Mouse (Mus musculus) lung, embryonic 16.5 days (tissue): ENCODE results near the gene Cxcl2. TPM values are rescaled to one million over a fixed set of nuclear protein-coding genes. Genes with fewer than 3 reads are reported as not detected.

Experiments used
- ATAC-seq: fragments of 200-750 bp; cut with Nextera tagmentation; 2 replicates; pipeline ENCODE4 v1.8.0; 2017; ENCODE audit warnings: low read depth, mild to moderate bottlenecking, moderate library complexity
- H3K27ac ChIP-seq: fragments of 300-500 bp; sonication (generic); 2 replicates; pipeline ENCODE4 v1.5.1; 2014; ENCODE audit warnings: mild to moderate bottlenecking, control low read depth, low read length
- H3K27me3 ChIP-seq: fragments of 300-500 bp; sonication (generic); 2 replicates; pipeline ENCODE4 v1.6.1; 2014; ENCODE audit warnings: low read depth, low read length, mixed read lengths; ENCODE audit not compliant: control insufficient read depth, insufficient read depth
- H3K36me3 ChIP-seq: fragments of 300-500 bp; sonication (generic); 2 replicates; pipeline ENCODE4 v1.6.1; 2014; ENCODE audit warnings: low read length; ENCODE audit not compliant: control insufficient read depth, insufficient read depth
- H3K4me1 ChIP-seq: fragments of 300-500 bp; sonication (generic); replicated peaks from 2 replicates; pipeline ENCODE4 v1.6.1; 2014; ENCODE audit warnings: low read length, mixed read lengths; ENCODE audit not compliant: control insufficient read depth, insufficient read depth
- H3K4me2 ChIP-seq: fragments of 300-500 bp; sonication (generic); 2 replicates; pipeline ENCODE4 v1.6.1; 2014; ENCODE audit warnings: low read depth, low read length, control low read depth
- H3K4me3 ChIP-seq: fragments of 300-500 bp; sonication (generic); 2 replicates; pipeline ENCODE4 v1.5.1; 2014; ENCODE audit warnings: mild to moderate bottlenecking, low read length, control low read depth
- H3K9ac ChIP-seq: fragments of 300-500 bp; sonication (generic); 2 replicates; pipeline ENCODE4 v1.6.1; 2014; ENCODE audit warnings: low read length, control low read depth
- H3K9me3 ChIP-seq: fragments of 300-500 bp; sonication (generic); 2 replicates; pipeline ENCODE4 v1.6.1; 2016; ENCODE audit warnings: low read length; ENCODE audit not compliant: control insufficient read depth
- WGBS: fragments of 180-500 bp; shearing (Covaris S2); extraction: QIAGEN DNeasy Blood & Tissue Kit; methylation state at CpG from one replicate; pipeline ENCODE4 v1.1.7; 2014; 5-methylcytosine and 5-hydroxymethylcytosine counted together
- polyA plus RNA-seq: library from polyadenylated mRNA; unstranded; fragments of >200 nt; fragmentation: Nextera tagmentation; extraction: Ambion mirVana; gene quantifications from 2 replicates; pipeline ENCODE4 v1.2.1, GENCODE M21; 2015

The Cxcl2 gene
- polyA plus RNA-seq, 1 experiment from 2014 or later: not detected

DNA sequence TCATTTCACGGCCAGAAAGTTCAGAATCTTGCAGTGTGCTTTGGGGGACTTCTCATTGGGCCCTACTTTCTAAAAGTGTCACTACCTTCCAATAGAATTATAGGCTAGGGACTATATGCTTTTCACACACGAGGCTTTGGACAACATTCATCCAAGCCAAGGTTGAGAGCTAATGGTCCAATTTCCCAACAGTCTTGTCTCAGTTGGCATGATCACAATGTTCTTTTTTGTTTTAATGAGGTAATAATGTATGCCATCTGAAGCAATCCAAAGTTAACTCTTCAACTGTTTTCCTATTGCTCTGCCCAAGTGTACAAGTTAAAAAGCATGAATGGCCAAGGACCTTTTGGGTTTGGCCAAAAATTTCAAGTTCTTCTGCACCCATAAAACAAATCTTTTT lies 15.8 kb downstream of the Cxcl2 start:
- Histone ChIP-seq H3K9me3 (no peaks in the 10 kb centered on the region), H3K36me3 (no peaks in the 10 kb centered on the region), H3K27ac (no peak overlapping the region), H3K4me1 (no peaks in the 10 kb centered on the region), H3K27me3 (no peaks in the 10 kb centered on the region), H3K4me2 (no peak overlapping the region), H3K9ac (no peak overlapping the region), H3K4me3 (no peak overlapping the region)
- 70% methylated on average over 2 of the region's 2 CpGs for WGBS
- no peak for ATAC-seq

DNA sequence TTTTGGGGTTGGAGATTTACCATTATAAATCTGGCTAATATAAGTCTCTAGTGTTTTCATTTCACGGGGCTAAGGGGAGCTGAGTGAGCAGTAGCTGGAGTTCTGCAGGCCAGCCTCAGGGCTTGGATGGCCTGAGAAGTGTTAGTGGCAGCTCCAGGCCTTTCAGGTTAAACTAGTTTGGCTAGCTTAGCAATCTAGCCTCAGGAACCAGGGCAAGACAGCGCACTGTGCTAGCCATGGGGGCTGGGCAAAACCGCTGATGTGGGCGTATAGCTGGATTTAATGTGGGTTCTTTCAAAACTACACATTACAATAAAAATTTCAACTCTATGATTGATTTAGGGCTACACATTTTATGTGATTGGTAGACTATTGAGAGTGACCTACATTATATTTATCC lies 19.3 kb downstream of the Cxcl2 start:
- no peak overlapping the region for H3K27ac ChIP-seq
- no peak overlapping the region for H3K9ac ChIP-seq
- no peak for ATAC-seq
- no peak overlapping the region for H3K4me2 ChIP-seq
- no peaks in the 10 kb centered on the region for H3K36me3 ChIP-seq
- 68% methylated on average over 4 of the region's 4 CpGs for WGBS
- H3K27me3 ChIP-seq: no peaks in the 10 kb centered on the region
- no peak overlapping the region for H3K4me3 ChIP-seq
- no peaks in the 10 kb centered on the region for H3K4me1 ChIP-seq
- H3K9me3 ChIP-seq: no peaks in the 10 kb centered on the region

DNA sequence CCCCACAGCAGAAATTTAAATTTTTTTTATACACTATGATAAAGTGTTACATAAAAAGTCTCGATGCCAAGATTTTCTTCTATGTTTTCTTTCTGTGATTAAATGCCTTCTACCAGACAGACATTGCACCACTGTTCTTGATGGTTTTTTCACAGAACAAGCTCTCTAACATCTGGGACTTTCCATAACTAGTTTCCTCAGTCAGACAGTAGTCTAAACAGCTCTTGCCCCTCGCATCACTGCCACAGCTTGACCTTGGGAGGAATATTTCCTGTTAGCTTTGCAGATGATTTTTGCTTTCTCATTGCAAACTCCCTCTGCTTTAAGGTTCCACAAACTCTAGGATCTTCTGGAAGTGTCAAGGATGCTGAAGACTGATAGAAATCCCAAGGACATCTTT lies 26.9 kb downstream of the Cxcl2 start:
- no peaks in the 10 kb centered on the region for H3K36me3 ChIP-seq
- peak overlapping the region; percentile 99 for H3K27ac ChIP-seq
- peak overlapping the region; percentile 97 for H3K9ac ChIP-seq
- 29% methylated on average over 2 of the region's 2 CpGs for WGBS
- peak; percentile 34; the same call in 1 of the 2 replicates for ATAC-seq
- peak overlapping the region; percentile 69 for H3K4me2 ChIP-seq
- H3K4me3 ChIP-seq: peak overlapping the region; percentile 69
- H3K4me1 ChIP-seq: peaks cover 10% of the 10 kb centered on the region; the same call in 1 of the 2 replicates
- H3K27me3 ChIP-seq: no peaks in the 10 kb centered on the region
- no peaks in the 10 kb centered on the region for H3K9me3 ChIP-seq

DNA sequence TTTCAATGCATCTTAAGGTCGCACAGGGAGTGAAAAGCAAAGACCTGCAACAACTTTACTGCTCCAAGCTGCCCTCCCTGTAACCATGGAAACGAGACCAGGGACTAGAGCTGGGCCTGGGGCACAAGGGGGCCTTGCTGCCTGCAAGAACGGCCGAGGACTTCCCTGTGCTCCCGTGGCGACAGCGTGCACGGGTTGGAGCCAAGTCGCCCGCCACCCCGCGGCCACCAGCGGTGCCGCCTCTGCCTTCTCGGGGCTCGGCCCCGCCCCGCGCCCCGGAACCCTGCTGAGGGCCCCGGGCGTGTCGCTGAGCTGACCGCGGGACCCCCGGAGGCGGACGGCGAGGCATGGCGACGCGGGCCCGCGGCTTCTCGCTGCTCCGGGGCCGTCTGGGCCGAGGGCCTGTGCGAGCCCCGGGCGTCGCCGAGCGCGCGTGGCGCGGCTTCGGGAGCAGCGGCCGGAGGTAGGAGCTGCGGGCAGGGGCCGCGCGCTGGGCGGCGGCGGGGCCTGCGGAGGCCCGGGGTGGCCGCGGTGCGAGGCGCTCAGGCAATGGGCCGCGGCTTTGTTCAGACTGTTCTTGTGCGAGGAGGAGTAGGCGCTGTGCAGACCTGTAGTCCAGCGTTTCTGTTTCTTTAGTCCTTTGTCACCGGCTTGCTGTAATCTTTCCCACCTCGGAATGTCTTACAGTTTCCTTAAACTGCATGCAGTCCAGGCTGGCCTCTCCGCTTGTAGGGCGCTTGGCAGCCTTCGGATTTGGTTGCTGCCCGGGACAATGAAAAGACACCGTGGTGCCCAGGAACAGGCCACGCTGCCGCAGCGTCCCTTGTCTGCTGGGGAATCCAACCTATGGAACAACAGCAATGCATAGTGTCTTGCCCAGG lies 27.5 kb downstream of the Cxcl2 start, which contains the start of gene Mthfd2l:
Gene Mthfd2l, plus strand, starts transcription at position 147 of the 881 bp plus-strand sequence.
- H3K9me3 ChIP-seq: no peaks in the 10 kb centered on the region
- peak within 1 kb of the TSS; percentile 97 for H3K9ac ChIP-seq
- under 1% methylated on average over 72 of the region's 79 CpGs for WGBS
- peak within 1 kb of the TSS; percentile 99 for H3K27ac ChIP-seq
- no peaks in the 10 kb centered on the region for H3K27me3 ChIP-seq
- H3K4me3 ChIP-seq: peak within 1 kb of the TSS; percentile 69
- H3K4me1 ChIP-seq: peaks cover 10% of the 10 kb centered on the region; the same call in 1 of the 2 replicates
- no peaks in the 10 kb centered on the region for H3K36me3 ChIP-seq
- ATAC-seq: peak; percentile 99
- H3K4me2 ChIP-seq: peak within 1 kb of the TSS; percentile 69

DNA sequence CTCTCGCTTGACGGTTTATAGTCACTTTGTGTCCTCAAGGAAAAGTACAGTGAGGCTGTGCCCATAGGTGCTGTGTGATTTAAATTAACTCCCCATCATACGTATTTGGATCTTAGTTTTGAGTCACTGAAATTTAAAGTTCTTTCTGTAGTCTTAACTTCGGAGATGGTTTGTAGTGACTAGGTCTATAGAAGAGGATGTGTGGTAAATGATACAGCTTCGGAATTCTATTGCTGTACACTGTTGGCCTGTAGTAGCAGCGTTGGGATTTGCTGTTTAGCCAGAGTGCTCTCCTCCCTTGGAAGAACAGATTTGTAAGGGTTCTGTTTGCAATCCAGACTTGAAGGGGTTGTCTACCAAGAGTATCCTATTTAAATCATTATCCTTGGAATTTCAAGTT lies 28.2 kb downstream of the Cxcl2 start:
- Histone ChIP-seq H3K27ac (peak overlapping the region; percentile 99), H3K27me3 (no peaks in the 10 kb centered on the region), H3K4me3 (peak overlapping the region; percentile 69), H3K4me1 (peaks cover 10% of the 10 kb centered on the region; the same call in 1 of the 2 replicates), H3K9me3 (no peaks in the 10 kb centered on the region), H3K36me3 (no peaks in the 10 kb centered on the region), H3K4me2 (peak overlapping the region; percentile 69), H3K9ac (peak overlapping the region; percentile 97)
- WGBS: 5% methylated on average over 6 of the region's 6 CpGs
- peak; percentile 30; the same call in 1 of the 2 replicates for ATAC-seq

DNA sequence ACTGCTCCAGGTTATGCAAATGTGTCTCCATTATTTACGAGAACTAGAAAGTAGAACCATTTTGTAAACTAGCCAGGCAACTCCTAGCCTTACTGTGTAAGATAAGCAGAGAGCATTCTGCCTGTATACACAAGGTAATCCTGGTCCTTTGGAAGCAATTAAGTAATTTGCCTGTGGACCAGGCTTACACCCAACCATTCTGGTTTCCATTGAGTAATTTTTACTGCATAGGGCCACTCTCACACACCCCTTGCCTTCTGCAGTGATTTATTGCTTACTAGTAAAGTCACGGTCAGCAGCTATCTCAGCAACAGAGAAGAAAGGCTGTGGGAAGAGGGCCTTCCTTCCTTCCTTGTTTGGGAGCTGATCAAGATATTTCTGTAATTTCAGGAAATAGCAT lies 33.0 kb downstream of the Cxcl2 start:
- Histone ChIP-seq H3K4me1 (peaks cover 6% of the 10 kb centered on the region; the same call in 1 of the 2 replicates), H3K27ac (no peak overlapping the region), H3K4me2 (no peak overlapping the region), H3K4me3 (no peak overlapping the region), H3K9me3 (no peaks in the 10 kb centered on the region), H3K36me3 (no peaks in the 10 kb centered on the region), H3K9ac (no peak overlapping the region), H3K27me3 (no peaks in the 10 kb centered on the region)
- 68% methylated on average over 2 of the region's 2 CpGs for WGBS
- no peak for ATAC-seq

DNA sequence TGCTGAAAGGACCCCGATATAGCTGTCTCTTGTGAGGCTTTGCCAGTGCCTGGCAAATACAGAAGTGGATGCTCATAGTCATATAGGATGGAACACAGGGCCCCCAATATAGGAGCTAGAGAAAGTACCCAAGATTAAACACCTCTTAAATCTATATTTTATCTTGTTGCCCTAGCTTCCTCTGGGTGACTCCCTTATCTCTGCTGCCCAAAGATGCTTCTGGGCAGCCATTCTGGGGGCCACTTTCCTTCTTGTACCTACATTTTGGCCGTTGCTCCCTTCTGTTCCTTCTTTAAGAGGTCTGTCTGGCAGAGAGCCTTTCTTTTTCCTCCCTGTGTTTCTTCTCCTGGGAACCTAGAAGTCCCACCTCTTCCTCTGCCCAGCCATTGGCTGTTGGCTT lies 41.8 kb downstream of the Cxcl2 start:
- Histone ChIP-seq H3K4me2 (no peak overlapping the region), H3K4me1 (no peaks in the 10 kb centered on the region), H3K9me3 (no peaks in the 10 kb centered on the region), H3K36me3 (no peaks in the 10 kb centered on the region), H3K9ac (no peak overlapping the region), H3K4me3 (no peak overlapping the region), H3K27me3 (no peaks in the 10 kb centered on the region), H3K27ac (no peak overlapping the region)
- no peak for ATAC-seq
- 78% methylated on average over 2 of the region's 2 CpGs for WGBS

DNA sequence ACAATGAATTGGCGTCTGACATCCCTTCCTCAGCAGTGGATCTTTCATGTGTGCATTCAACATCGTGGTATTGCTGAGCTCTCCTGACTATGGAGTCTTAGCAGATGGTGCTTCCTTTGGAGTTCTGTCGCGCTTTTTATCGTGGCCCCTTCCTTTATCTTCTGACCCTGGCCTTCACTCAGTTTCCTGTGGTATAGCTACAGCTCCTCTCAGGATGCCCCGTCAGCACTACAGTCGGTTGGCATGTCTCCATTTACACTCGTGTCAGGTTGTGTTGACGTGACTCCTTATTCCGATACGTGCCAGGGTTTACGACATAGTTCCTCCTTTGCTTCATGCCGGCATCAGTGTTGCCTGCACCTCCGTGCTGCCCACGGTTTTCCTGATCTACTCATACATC lies 45.8 kb downstream of the Cxcl2 start:
- Histone ChIP-seq H3K27me3 (no peaks in the 10 kb centered on the region), H3K4me3 (no peak overlapping the region), H3K36me3 (no peaks in the 10 kb centered on the region), H3K27ac (no peak overlapping the region), H3K4me2 (no peak overlapping the region), H3K9me3 (no peaks in the 10 kb centered on the region), H3K9ac (no peak overlapping the region), H3K4me1 (no peaks in the 10 kb centered on the region)
- no peak for ATAC-seq
- 73% methylated on average over 15 of the region's 15 CpGs for WGBS

DNA sequence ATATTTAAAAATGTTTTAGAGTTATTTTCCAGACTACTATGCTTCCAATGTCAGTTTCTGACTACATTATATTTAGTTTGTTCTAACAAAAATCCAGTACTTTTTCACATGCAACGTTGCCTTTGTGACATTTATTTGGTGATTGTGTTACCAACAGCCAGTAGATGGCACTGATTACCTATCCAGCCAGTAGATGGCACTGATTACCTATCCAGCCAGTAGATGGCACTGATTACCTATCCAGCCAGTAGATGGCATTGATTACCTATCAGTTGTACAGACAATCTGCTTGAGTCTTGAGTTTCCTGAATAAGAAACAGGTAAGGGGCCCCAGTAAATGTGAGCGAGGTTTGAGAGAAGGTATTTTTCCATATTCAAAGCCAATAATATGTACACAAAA lies 47.8 kb downstream of the Cxcl2 start:
- Histone ChIP-seq H3K36me3 (no peaks in the 10 kb centered on the region), H3K4me3 (no peak overlapping the region), H3K27me3 (no peaks in the 10 kb centered on the region), H3K27ac (no peak overlapping the region), H3K4me2 (no peak overlapping the region), H3K9ac (no peak overlapping the region), H3K9me3 (no peaks in the 10 kb centered on the region), H3K4me1 (no peaks in the 10 kb centered on the region)
- WGBS: 25% methylated on average over 2 of the region's 2 CpGs
- no peak for ATAC-seq
